Mouse (Mus musculus) C2C12 (cell line): ENCODE measurements around the gene Skil.

ENCODE experiments used
- CTCF ChIP-seq: IDR thresholded peaks from one replicate; pipeline ENCODE4 v1.5.1; 2011; ENCODE audit not compliant: control insufficient read depth, insufficient read depth, insufficient read length
- MAX ChIP-seq: IDR thresholded peaks from one replicate; pipeline ENCODE4 v1.6.1; 2011; ENCODE audit warnings: mild to moderate bottlenecking, control low read depth
- MYOD1 ChIP-seq: IDR thresholded peaks from one replicate; pipeline ENCODE4 v1.6.1; 2011; ENCODE audit warnings: low read depth; ENCODE audit not compliant: control insufficient read depth, insufficient read length
- MYOG ChIP-seq: IDR thresholded peaks from one replicate; pipeline ENCODE4 v1.6.1; 2011; ENCODE audit not compliant: control insufficient read depth, insufficient read length; ENCODE audit errors: extremely low read depth
- USF1 ChIP-seq: IDR thresholded peaks from one replicate; pipeline ENCODE4 v1.6.1; 2011; ENCODE audit warnings: low read depth, mild to moderate bottlenecking, control low read depth, moderate library complexity

GRCm38 (mm10) chr3:31062325-31062724 lies 32.5 kb upstream of the Skil start:
- no peak for TF ChIP-seq CTCF
- no peak for TF ChIP-seq MYOG
- no peak for TF ChIP-seq USF1
- TF ChIP-seq MAX, result no peak
- no peak for TF ChIP-seq MYOD1
